Mouse (Mus musculus) liver, embryonic 14.5 days (tissue): Measurements from ENCODE around the gene Nek11. TPM values are rescaled to one million over a fixed set of nuclear protein-coding genes. Genes with fewer than 3 reads are reported as not detected.

Experiments
- ATAC-seq: fragments of 200-750 bp; cut with Nextera tagmentation; 2 replicates; pipeline ENCODE4 v1.8.0; 2017; ENCODE audit warnings: moderate number of reproducible peaks, mild to moderate bottlenecking, moderate library complexity; ENCODE audit not compliant: insufficient read depth
- DNase-seq, 3 experiments: peaks; one replicate each; pipeline ENCODE4 v3.0.0-alpha.2; 2012 to 2013; ENCODE audit warnings: low read depth in 3 of 3, low spot score in 3 of 3
- H3K27ac ChIP-seq: fragments of 300-500 bp; sonication (generic); 2 replicates; pipeline ENCODE4 v1.5.1; 2014; ENCODE audit warnings: moderate library complexity, mild to moderate bottlenecking, control low read depth, inconsistent platforms
- H3K27me3 ChIP-seq: fragments of 300-500 bp; sonication (generic); 2 replicates; pipeline ENCODE4 v1.6.1; 2014; ENCODE audit warnings: mild to moderate bottlenecking, low read length, moderate library complexity; ENCODE audit not compliant: control insufficient read depth, insufficient read depth
- H3K36me3 ChIP-seq: fragments of 300-500 bp; sonication (generic); replicated peaks from 2 replicates; pipeline ENCODE4 v1.6.1; 2014; ENCODE audit warnings: low read depth; ENCODE audit not compliant: control insufficient read depth, insufficient read depth
- H3K4me1 ChIP-seq, 2 experiments: fragments of 200-500 bp in 1 of 2; fragments of 300-500 bp in 1 of 2; sonication (generic) in 1 of 2; replicated peaks; 2 replicates each; pipeline ENCODE4 v1.6.1; 2012 to 2014; ENCODE audit warnings: antibody characterized with exemption in 1 of 2, inconsistent platforms in 1 of 2, low read length in 1 of 2; ENCODE audit not compliant: control insufficient read depth in 2 of 2, insufficient read depth in 2 of 2
- H3K4me2 ChIP-seq: fragments of 300-500 bp; sonication (generic); 2 replicates; pipeline ENCODE4 v1.6.1; 2014; ENCODE audit warnings: low read depth, mild to moderate bottlenecking, control low read depth, moderate library complexity
- H3K4me3 ChIP-seq, 2 experiments: fragments of 200-500 bp in 1 of 2; fragments of 300-500 bp in 1 of 2; sonication (generic) in 1 of 2; 2 replicates each; pipeline ENCODE4 v1.5.1; 2012 to 2014; ENCODE audit warnings: low read depth in 2 of 2, low read length in 2 of 2, mild to moderate bottlenecking in 2 of 2, control low read depth in 1 of 2, inconsistent platforms in 1 of 2, moderate library complexity in 1 of 2; ENCODE audit not compliant: insufficient read depth in 1 of 2
- H3K9ac ChIP-seq: fragments of 300-500 bp; sonication (generic); replicated peaks from 2 replicates; pipeline ENCODE4 v1.6.1; 2014; ENCODE audit warnings: mild to moderate bottlenecking, control low read depth, moderate library complexity
- H3K9me3 ChIP-seq: fragments of 300-500 bp; sonication (generic); 2 replicates; pipeline ENCODE4 v1.6.1; 2016; ENCODE audit warnings: low read length, mixed read lengths; ENCODE audit not compliant: control insufficient read depth
- CTCF ChIP-seq: IDR thresholded peaks from 2 replicates; pipeline ENCODE4 v1.5.1; 2016; ENCODE audit warnings: antibody characterized with exemption, low read depth, control low read depth
- EP300 ChIP-seq: IDR thresholded peaks from 2 replicates; pipeline ENCODE4 v1.6.1; 2016; ENCODE audit warnings: antibody characterized with exemption, low read depth
- WGBS: fragments of 180-500 bp; shearing (Covaris S2); extraction: QIAGEN DNeasy Blood & Tissue Kit; methylation state at CpG from one replicate; pipeline ENCODE4 v1.1.7; 2014; ENCODE audit not compliant: insufficient replicate concordance; 5-methylcytosine and 5-hydroxymethylcytosine counted together
- polyA plus RNA-seq, 2 experiments: library from polyadenylated mRNA; depleted of rRNA in 1 of 2; stranded (reverse) in 1 of 2; unstranded in 1 of 2; fragments of >200 nt; fragmentation: Nextera tagmentation in 1 of 2; extraction: Ambion mirVana in 1 of 2; gene quantifications; 2 replicates each; pipeline versions ENCODE4 v1.2.1 to v1.2.3; 2012 to 2014

Gene Nek11
- polyA plus RNA-seq, 2 experiments = not detected

GRCm38 (mm10) chr9:105186725-105187124, 208.6 kb downstream of the Nek11 start:
- Histone ChIP-seq H3K27me3 (no peaks in the 10 kb centered on the region), H3K4me3 (no peak overlapping the region), H3K4me1 (no peaks in the 10 kb centered on the region), H3K27ac (no peak overlapping the region), H3K4me2 (no peak overlapping the region), H3K9me3 (no peaks in the 10 kb centered on the region), H3K9ac (no peak overlapping the region), H3K36me3 (no peaks in the 10 kb centered on the region)
- DNase-seq (no peak), ATAC-seq (no peak)
- TF ChIP-seq EP300 = no peak
- TF ChIP-seq CTCF = no peak
- WGBS = 41% methylated on average over 3 of the region's 3 CpGs

- Histone ChIP-seq H3K4me2 (no peak overlapping the region), H3K27me3 (no peaks in the 10 kb centered on the region), H3K4me1 (no peaks in the 10 kb centered on the region), H3K9ac (no peak overlapping the region), H3K36me3 (no peaks in the 10 kb centered on the region), H3K27ac (no peak overlapping the region), H3K9me3 (no peaks in the 10 kb centered on the region), H3K4me3 (no peak overlapping the region)
- DNase-seq = no peak
- ATAC-seq = no peak
- WGBS = 67% methylated on average over 3 of the region's 3 CpGs
- TF ChIP-seq CTCF (no peak), EP300 (no peak)
Measured at GRCm38 (mm10) chr9:105182392-105182791, 212.9 kb downstream of the Nek11 start.

GRCm38 (mm10) chr9:105144992-105145391, 250.3 kb downstream of the Nek11 start, which contains the start of gene 1700080E11Rik:
Gene 1700080E11Rik, minus strand, starts transcription at chr9:105145092.
- WGBS = 57% methylated on average over 6 of the region's 6 CpGs

GRCm38 (mm10) chr9:105139204-105139603, 256.1 kb downstream of the Nek11 start:
- Histone ChIP-seq H3K4me3 (no peak overlapping the region), H3K27ac (no peak overlapping the region), H3K9me3 (no peaks in the 10 kb centered on the region), H3K36me3 (no peaks in the 10 kb centered on the region), H3K27me3 (no peaks in the 10 kb centered on the region), H3K4me1 (no peaks in the 10 kb centered on the region; a peak in 1 of 4 replicates), H3K4me2 (no peak overlapping the region), H3K9ac (no peak overlapping the region)
- ATAC-seq (no peak), DNase-seq (no peak)
- no peak for TF ChIP-seq EP300
- TF ChIP-seq CTCF = no peak
- WGBS = 27% methylated on average over 6 of the region's 6 CpGs

More at GRCm38 (mm10) chr9:105144992-105145391, 250.3 kb downstream of the Nek11 start, which contains the start of gene 1700080E11Rik:
- no peaks in the 10 kb centered on the region for H3K4me1 ChIP-seq
- no peak within 1 kb of the TSS for H3K4me2 ChIP-seq
- no peak within 1 kb of the TSS for H3K27ac ChIP-seq
- no peaks in the 10 kb centered on the region for H3K9me3 ChIP-seq
- H3K27me3 ChIP-seq = no peaks in the 10 kb centered on the region
- H3K9ac ChIP-seq = no peak within 1 kb of the TSS
- TF ChIP-seq EP300 (no peak), CTCF (no peak)
- DNase-seq (no peak), ATAC-seq (no peak)
- H3K4me3 ChIP-seq = no peak within 1 kb of the TSS
- no peaks in the 10 kb centered on the region for H3K36me3 ChIP-seq

GRCm38 (mm10) chr9:105136404-105136803, 258.9 kb downstream of the Nek11 start:
- H3K4me3 ChIP-seq = no peak overlapping the region
- DNase-seq (no peak), ATAC-seq (no peak)
- no peaks in the 10 kb centered on the region for H3K9me3 ChIP-seq
- no peaks in the 10 kb centered on the region for H3K36me3 ChIP-seq
- TF ChIP-seq CTCF (no peak), EP300 (no peak)
- H3K4me1 ChIP-seq = peaks cover 3 to 5% of the 10 kb centered on the region in 2 experiments
- no peak overlapping the region for H3K9ac ChIP-seq
- H3K27me3 ChIP-seq = no peaks in the 10 kb centered on the region
- H3K4me2 ChIP-seq = no peak overlapping the region
- no peak overlapping the region for H3K27ac ChIP-seq
- 15% methylated on average over 1 of the region's 1 CpGs for WGBS
